Mouse (Mus musculus) heart, embryonic 11.5 days (tissue): ENCODE data around the gene Zfp786. TPM values are rescaled to one million over a fixed set of nuclear protein-coding genes. Genes with fewer than 3 reads are reported as not detected.
"Not testable (repeated sequence)": the region's sequence is repeated elsewhere in the genome, so short reads cannot be mapped to it uniquely, and the experiment has no call there.

Source experiments
- ATAC-seq: fragments of 200-750 bp; cut with Nextera tagmentation; replicated peaks from 2 replicates; pipeline ENCODE4 v1.8.0; 2017; ENCODE audit warnings: moderate library complexity; ENCODE audit not compliant: insufficient number of reproducible peaks, low FRiP score, low TSS enrichment
- H3K27ac ChIP-seq: fragments of 300-500 bp; sonication (generic); 2 replicates; pipeline ENCODE4 v1.5.1; 2014; ENCODE audit warnings: mild to moderate bottlenecking, low read depth, low read length
- H3K27me3 ChIP-seq: fragments of 300-500 bp; sonication (generic); 2 replicates; pipeline ENCODE4 v1.6.1; 2014; ENCODE audit warnings: mild to moderate bottlenecking, low read length, mixed read lengths; ENCODE audit not compliant: control insufficient read depth, insufficient read depth
- H3K36me3 ChIP-seq: fragments of 300-500 bp; sonication (generic); 2 replicates; pipeline ENCODE4 v1.6.1; 2014; ENCODE audit warnings: mild to moderate bottlenecking, low read length, moderate library complexity, mixed read lengths; ENCODE audit not compliant: control insufficient read depth, insufficient read depth
- H3K4me1 ChIP-seq: fragments of 300-500 bp; sonication (generic); 2 replicates; pipeline ENCODE4 v1.6.1; 2014; ENCODE audit warnings: low read length; ENCODE audit not compliant: control insufficient read depth, insufficient read depth
- H3K4me2 ChIP-seq: fragments of 300-500 bp; sonication (generic); 2 replicates; pipeline ENCODE4 v1.6.1; 2014; ENCODE audit warnings: mild to moderate bottlenecking, moderate library complexity
- H3K4me3 ChIP-seq: fragments of 300-500 bp; sonication (generic); 2 replicates; pipeline ENCODE4 v1.5.1; 2014; ENCODE audit warnings: low read depth, low read length
- H3K9ac ChIP-seq: fragments of 300-500 bp; sonication (generic); 2 replicates; pipeline ENCODE4 v1.6.1; 2014; ENCODE audit warnings: mild to moderate bottlenecking, low read depth, low read length, moderate library complexity
- H3K9me3 ChIP-seq: fragments of 300-500 bp; sonication (generic); replicated peaks from 2 replicates; pipeline ENCODE4 v1.6.1; 2016; ENCODE audit warnings: low read length; ENCODE audit not compliant: control insufficient read depth
- whole genome bisulfite sequencing: fragments of 180-500 bp; shearing (Covaris S2); extraction: QIAGEN DNeasy Blood & Tissue Kit; methylation state at CpG from one replicate; pipeline ENCODE4 v1.1.7; 2014; ENCODE audit not compliant: insufficient replicate concordance; 5-methylcytosine and 5-hydroxymethylcytosine counted together
- microRNA counts: library from miRNA; unstranded; fragments of <30 nt; microRNA quantifications from one replicate; lab custom pipeline; 2015
- microRNA-seq: library from miRNA; unstranded; fragments of <30 nt; microRNA quantifications from one replicate; pipeline ENCODE4, GENCODE M21; 2016; ENCODE audit warnings: borderline number of aligned reads
- polyA plus RNA-seq: library from polyadenylated mRNA; unstranded; fragments of >200 nt; fragmentation: Nextera tagmentation; extraction: Ambion mirVana; gene quantifications from 2 replicates; pipeline ENCODE4 v1.2.1, GENCODE M21; 2014

Gene Zfp786
- polyA plus RNA-seq, 1 experiment from 2014 or later: 1.1 TPM

DNA sequence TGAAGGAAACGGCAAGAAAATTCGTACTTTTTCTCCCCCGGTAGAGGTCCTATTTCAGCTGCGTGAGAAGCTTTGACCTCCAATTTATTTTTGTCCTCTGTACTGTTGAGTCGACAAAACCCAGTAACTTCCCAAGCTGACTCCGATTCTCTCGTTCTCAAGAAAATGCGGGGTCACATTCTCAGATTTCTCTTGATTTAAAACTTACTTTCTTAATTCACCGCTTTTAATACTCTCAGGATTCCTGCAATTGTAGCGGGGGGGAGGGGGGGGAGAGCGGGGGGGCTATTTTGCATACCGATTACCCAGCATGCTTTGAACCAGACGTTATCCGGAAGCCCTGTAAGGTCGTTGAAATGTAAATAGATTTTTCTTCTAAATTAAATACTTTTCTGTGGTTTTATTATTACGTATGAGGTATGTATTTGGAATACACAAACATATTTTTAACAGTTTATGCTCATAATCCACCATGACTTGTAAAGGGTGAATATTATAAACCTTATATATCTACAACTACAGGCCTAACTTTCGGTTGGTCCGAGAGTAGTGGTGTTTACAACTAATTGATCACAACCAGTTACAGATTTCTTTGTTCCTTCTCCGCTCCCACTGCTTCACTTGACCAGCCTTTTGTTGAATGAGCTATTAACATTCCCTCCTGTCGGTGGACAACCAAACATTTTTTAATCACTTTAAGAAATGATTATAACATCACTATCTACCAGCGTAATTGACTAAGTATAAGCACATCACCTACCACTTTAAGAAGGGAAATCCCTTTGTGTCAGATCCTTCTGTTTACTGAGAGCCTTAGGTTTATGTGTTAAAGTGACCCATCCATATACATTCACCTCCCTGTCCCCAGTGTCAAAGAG lies 49.3 kb downstream of the Zfp786 start:
- no peak for ATAC-seq
- H3K27ac ChIP-seq: 0 out of 2 replicates have a peak overlapping the region, but pooled peaks have one; percentile 41
- peak overlapping the region; percentile 52 for H3K4me2 ChIP-seq
- WGBS: 1% methylated on average over 21 of the region's 21 CpGs
- H3K9ac ChIP-seq: peak overlapping the region; percentile 65
- no peaks in the 10 kb centered on the region for H3K9me3 ChIP-seq
- H3K4me3 ChIP-seq: peak overlapping the region; percentile 52
- H3K4me1 ChIP-seq: no peaks in the 10 kb centered on the region
- no peaks in the 10 kb centered on the region for H3K36me3 ChIP-seq
- H3K27me3 ChIP-seq: no peaks in the 10 kb centered on the region; the same call in 1 of the 2 replicates

DNA sequence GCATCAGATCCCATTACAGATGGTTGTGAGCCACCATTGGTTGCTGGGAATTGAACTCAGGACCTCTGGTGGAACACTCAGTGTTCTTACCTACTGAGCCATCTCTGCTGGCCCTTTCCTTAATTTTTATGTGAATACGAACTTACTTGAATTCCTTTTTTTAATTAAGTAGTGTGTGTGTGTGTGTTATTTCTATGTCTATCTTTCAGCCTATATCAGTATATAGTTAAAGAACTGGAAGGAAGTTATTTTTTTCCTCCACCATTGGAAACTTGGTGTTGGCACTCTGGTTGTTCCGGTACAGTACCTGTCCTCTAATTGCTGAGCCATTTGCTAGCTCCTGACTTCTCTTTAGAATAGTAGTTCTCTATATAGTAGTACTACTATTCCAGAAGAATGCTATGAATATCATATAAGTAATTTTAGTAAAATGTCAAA lies 50.1 kb downstream of the Zfp786 start:
- H3K36me3 ChIP-seq: no peaks in the 10 kb centered on the region
- ATAC-seq: no peak
- H3K4me2 ChIP-seq: peak overlapping the region; percentile 52
- H3K4me1 ChIP-seq: no peaks in the 10 kb centered on the region
- H3K4me3 ChIP-seq: peak overlapping the region; percentile 52
- H3K9me3 ChIP-seq: no peaks in the 10 kb centered on the region
- 0 out of 2 replicates have a peak overlapping the region, but pooled peaks have one; percentile 41 for H3K27ac ChIP-seq
- no peaks in the 10 kb centered on the region; the same call in 1 of the 2 replicates for H3K27me3 ChIP-seq
- 18% methylated on average over 2 of the region's 2 CpGs for WGBS
- no peak overlapping the region for H3K9ac ChIP-seq

DNA sequence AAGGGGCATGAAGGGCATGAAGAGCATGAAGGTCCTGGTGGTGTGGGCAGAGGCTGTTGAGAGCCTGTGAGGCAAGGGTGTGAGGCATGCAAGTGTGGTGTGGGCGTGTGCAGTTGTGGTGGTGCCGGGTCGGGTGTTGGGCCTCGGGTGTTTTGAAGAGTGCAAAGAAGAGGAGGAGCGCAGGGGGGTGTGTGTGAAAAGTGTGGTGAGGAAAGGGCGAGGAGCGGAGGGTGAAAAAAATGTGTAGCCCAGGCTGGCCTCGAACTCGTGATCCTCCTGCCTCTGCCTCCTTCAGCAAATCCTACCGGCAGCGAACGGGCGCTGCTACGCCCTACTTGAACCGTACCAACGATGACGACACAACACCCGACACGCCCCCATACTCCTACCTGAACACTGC lies 58.9 kb downstream of the Zfp786 start:
- H3K27me3 ChIP-seq, ATAC-seq, H3K4me3 ChIP-seq, H3K9me3 ChIP-seq, H3K9ac ChIP-seq, H3K4me2 ChIP-seq, H3K27ac ChIP-seq, H3K36me3 ChIP-seq, H3K4me1 ChIP-seq: not testable (repeated sequence)
- WGBS: 53% methylated on average over 6 of the region's 19 CpGs

DNA sequence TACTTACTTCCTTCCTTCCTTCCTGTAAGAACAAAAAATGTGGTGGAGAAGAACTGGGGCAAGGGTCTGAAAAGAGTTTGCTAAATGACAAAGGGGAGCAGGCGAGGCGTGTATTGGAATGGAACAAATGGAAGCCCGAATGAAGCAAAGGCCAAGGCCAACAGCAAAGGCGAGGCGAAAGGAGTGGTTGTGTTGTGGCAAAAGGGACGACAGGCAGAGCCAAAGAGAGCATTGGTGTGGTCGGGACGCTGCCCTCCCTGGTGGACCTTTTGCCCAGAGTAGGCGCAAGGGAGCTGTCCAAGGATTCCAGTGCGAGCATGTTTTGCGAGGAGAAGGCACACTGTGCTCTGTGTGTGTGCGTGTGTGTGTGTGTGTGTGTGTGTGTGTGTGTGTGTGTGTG lies 59.6 kb downstream of the Zfp786 start:
- not testable (repeated sequence) for H3K9ac ChIP-seq, H3K36me3 ChIP-seq, H3K27me3 ChIP-seq, H3K4me2 ChIP-seq, H3K9me3 ChIP-seq, H3K4me1 ChIP-seq, ATAC-seq, H3K4me3 ChIP-seq, H3K27ac ChIP-seq
- 71% methylated on average over 11 of the region's 12 CpGs for WGBS

DNA sequence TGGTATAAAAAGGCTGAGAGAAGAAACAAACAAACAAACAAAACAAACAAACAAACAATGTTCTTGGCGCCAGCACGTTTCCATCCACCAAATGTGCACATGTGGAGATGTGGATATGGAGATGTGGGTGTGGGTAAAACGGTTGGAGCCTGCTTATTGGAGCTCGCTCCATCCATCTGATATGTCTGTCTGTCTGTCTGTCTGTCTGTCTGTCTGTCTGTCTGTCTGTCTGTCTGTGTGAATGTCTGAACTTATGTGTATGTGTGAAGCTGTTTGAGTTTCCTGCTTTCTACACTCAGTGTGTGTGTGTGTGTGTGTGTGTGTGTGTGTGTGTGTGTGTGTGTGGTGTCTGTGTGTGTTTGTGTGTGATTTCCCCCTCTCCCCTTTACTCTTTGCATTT lies 60.8 kb downstream of the Zfp786 start:
- not testable (repeated sequence) for H3K27me3 ChIP-seq, H3K9me3 ChIP-seq, H3K36me3 ChIP-seq, ATAC-seq, H3K4me3 ChIP-seq, H3K4me2 ChIP-seq, H3K4me1 ChIP-seq, H3K9ac ChIP-seq, H3K27ac ChIP-seq
- WGBS: 54% methylated on average over 4 of the region's 4 CpGs

MicroRNAs encoded within 50 kb of the gene (microRNA counts, 519-probe panel; counts per million panel counts)
- 32.2 counts per million for microRNA mmu-miR-704 (lab: Ali Mortazavi, UCI)

Small RNA genes within 50 kb of the gene (microRNA-seq; reads per million reads assigned to microRNA genes)
- gene Mir704: 0.88 reads per million, percentile 11 among the genes with 10 or more reads in this experiment

Other genes with a start within 250 kb of the Zfp786 start
- 60.2 and 66.7 TPM in 2 replicates for gene Ezh2, start 235.5 kb downstream of the Zfp786 start, polyA plus RNA-seq
- 218 and 257 TPM in 2 replicates for gene Pdia4, start 17.4 kb downstream of the Zfp786 start, polyA plus RNA-seq
- gene Zfp398, start 4.8 kb upstream of the Zfp786 start, polyA plus RNA-seq: 2.8 and 4.0 TPM in 2 replicates
- gene Zfp282, start 46.3 kb upstream of the Zfp786 start, polyA plus RNA-seq: 6.0 and 6.8 TPM in 2 replicates
- 6.9 and 7.7 TPM in 2 replicates for gene Zfp212, start 89.6 kb upstream of the Zfp786 start, polyA plus RNA-seq
- 2.5 and 2.9 TPM in 2 replicates for gene Zfp956, start 122.5 kb upstream of the Zfp786 start, polyA plus RNA-seq
- 3.5 and 4.2 TPM in 2 replicates for gene Zfp777, start 218.0 kb upstream of the Zfp786 start, polyA plus RNA-seq